Mouse (Mus musculus) forebrain, embryonic 16.5 days (tissue): ENCODE measurements at regions not wholly inside any gene's neighbourhood (a gene's known extent, or its start where the extent isn't known, plus 50 kb on each side); places are given as distances from the start of the nearest gene placed in this dataset.

Source experiments
- ATAC-seq: fragments of 200-750 bp; cut with Nextera tagmentation; 2 replicates; pipeline ENCODE4 v1.8.0; 2017; ENCODE audit warnings: mild to moderate bottlenecking, moderate library complexity
- H3K27ac ChIP-seq: fragments of 300-500 bp; sonication (generic); 2 replicates; pipeline ENCODE4 v1.5.1; 2014; ENCODE audit warnings: low read length, control low read depth
- H3K27me3 ChIP-seq: fragments of 300-500 bp; sonication (generic); replicated peaks from 2 replicates; pipeline ENCODE4 v1.6.1; 2014; ENCODE audit warnings: low read length; ENCODE audit not compliant: control insufficient read depth, insufficient read depth
- H3K36me3 ChIP-seq: fragments of 300-500 bp; sonication (generic); 2 replicates; pipeline ENCODE4 v1.6.1; 2014; ENCODE audit not compliant: control insufficient read depth, insufficient read depth
- H3K4me1 ChIP-seq: fragments of 300-500 bp; sonication (generic); replicated peaks from 2 replicates; pipeline ENCODE4 v1.6.1; 2014; ENCODE audit warnings: low read length; ENCODE audit not compliant: control insufficient read depth, insufficient read depth
- H3K4me2 ChIP-seq: fragments of 300-500 bp; sonication (generic); 2 replicates; pipeline ENCODE4 v1.6.1; 2014; ENCODE audit warnings: mild to moderate bottlenecking, low read length, control low read depth
- H3K4me3 ChIP-seq: fragments of 300-500 bp; sonication (generic); replicated peaks from 2 replicates; pipeline ENCODE4 v1.5.1; 2014; ENCODE audit warnings: mild to moderate bottlenecking, low read length, control low read depth
- H3K9ac ChIP-seq: fragments of 300-500 bp; sonication (generic); replicated peaks from 2 replicates; pipeline ENCODE4 v1.6.1; 2014; ENCODE audit warnings: low read depth, low read length, control low read depth
- H3K9me3 ChIP-seq: fragments of 300-500 bp; sonication (generic); 2 replicates; pipeline ENCODE4 v1.6.1; 2016; ENCODE audit warnings: low read length; ENCODE audit not compliant: control insufficient read depth
- WGBS: fragments of 180-500 bp; shearing (Covaris S2); extraction: QIAGEN DNeasy Blood & Tissue Kit; methylation state at CpG from one replicate; pipeline ENCODE4 v1.1.7; 2014; 5-methylcytosine and 5-hydroxymethylcytosine counted together

DNA sequence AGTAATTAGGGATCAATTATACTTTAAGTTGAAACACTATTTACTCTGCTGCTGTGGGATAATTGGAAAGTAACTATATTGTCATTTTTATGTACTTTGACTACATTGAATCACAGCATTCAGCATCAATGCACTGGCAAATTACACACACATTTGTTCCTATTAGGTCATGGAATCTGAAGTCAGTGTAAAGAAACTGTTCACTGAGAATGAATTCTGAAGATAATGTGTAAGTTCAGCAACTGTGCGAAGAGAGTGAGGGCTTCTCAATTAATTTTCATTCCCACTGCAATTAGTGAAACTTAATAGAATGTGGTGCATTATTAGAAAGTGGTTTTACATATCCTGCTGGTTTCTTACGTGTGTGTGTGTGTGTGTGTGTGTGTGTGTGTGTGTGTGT, 735.6 kb downstream of the Pdha2 start:
- WGBS, result 2% methylated on average over 2 of the region's 2 CpGs
- peak; percentile 61 for ATAC-seq
- H3K4me1 ChIP-seq, result no peaks in the 10 kb centered on the region
- no peaks in the 10 kb centered on the region for H3K36me3 ChIP-seq
- peaks cover 15% of the 10 kb centered on the region for H3K27me3 ChIP-seq
- no peak overlapping the region for H3K4me2 ChIP-seq
- H3K9me3 ChIP-seq, result no peaks in the 10 kb centered on the region
- H3K27ac ChIP-seq, result no peak overlapping the region
- H3K9ac ChIP-seq, result no peak overlapping the region
- H3K4me3 ChIP-seq, result no peak overlapping the region

DNA sequence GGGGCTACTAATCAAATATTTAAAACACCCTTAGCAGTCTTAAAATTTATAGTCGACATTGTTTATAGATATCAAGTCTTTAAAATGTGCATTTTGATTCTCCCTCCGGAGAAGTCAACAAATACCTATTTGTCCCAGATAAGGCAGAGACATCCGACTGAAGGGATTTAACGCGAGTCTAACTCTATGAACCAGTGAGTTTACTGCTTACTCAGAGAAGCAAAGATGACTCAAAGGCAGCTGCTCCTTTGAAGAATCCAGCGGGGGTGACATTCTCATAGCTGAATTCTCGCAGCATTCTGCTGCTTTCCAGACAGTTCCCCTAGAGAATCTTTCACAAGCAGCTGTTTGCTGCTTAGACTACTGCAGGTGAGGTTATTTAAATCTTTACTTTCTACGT, 759.6 kb downstream of the Pdha2 start:
- 71% methylated on average over 8 of the region's 8 CpGs for WGBS

DNA sequence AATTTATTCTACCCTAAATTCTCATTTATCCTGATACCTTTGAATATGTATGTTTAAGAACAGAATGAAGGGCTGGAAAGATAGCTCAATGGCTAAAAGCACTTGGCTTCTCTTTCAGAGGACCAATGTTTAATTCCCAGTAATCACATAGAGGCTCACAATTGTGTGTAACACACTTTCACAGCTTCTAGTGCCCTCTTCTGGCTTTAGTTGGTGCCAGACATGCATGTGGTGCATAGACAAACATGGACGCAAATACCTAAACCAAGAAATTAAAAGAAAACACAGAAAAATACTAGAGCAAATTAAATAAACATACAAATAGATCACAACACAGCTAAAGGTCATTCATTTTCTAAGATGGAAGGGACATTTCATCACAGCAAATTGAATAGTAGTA, 761.0 kb downstream of the Pdha2 start:
- no peak for ATAC-seq
- Histone ChIP-seq H3K27ac (no peak overlapping the region), H3K4me3 (no peak overlapping the region), H3K4me2 (no peak overlapping the region), H3K27me3 (no peaks in the 10 kb centered on the region), H3K4me1 (no peaks in the 10 kb centered on the region), H3K9ac (no peak overlapping the region), H3K9me3 (no peaks in the 10 kb centered on the region), H3K36me3 (no peaks in the 10 kb centered on the region)
- 100% methylated on average over 1 of the region's 1 CpGs for WGBS

More for the DNA sequence above, 759.6 kb downstream of the Pdha2 start:
- no peaks in the 10 kb centered on the region for H3K36me3 ChIP-seq
- H3K9ac ChIP-seq, result no peak overlapping the region
- H3K4me3 ChIP-seq, result no peak overlapping the region
- no peak for ATAC-seq
- no peaks in the 10 kb centered on the region for H3K27me3 ChIP-seq
- H3K9me3 ChIP-seq, result no peaks in the 10 kb centered on the region
- no peak overlapping the region for H3K4me2 ChIP-seq
- H3K4me1 ChIP-seq, result no peaks in the 10 kb centered on the region
- H3K27ac ChIP-seq, result no peak overlapping the region

DNA sequence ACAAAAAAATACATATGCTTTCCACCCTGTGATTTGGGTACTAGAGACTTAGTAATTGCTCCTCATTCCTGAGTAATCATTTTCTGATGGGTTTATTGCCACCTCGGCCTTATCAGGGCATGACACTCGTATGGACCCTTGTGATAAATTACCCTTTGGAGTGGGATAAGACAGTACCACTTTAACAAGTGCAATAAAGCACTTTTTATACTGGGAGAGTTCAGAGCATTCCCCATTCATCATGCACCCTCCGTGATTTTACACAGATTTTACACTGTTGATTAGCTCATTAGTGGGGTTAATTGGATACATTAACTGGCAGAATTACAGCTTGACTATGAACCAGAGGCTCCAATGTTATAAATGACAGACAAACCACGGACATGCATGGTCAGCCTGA, 802.9 kb downstream of the Pdha2 start:
- 25% methylated on average over 4 of the region's 4 CpGs for WGBS
- Histone ChIP-seq H3K9ac (no peak overlapping the region), H3K4me2 (no peak overlapping the region), H3K27ac (no peak overlapping the region), H3K27me3 (no peaks in the 10 kb centered on the region), H3K4me1 (no peaks in the 10 kb centered on the region), H3K4me3 (no peak overlapping the region), H3K36me3 (no peaks in the 10 kb centered on the region), H3K9me3 (no peaks in the 10 kb centered on the region)
- ATAC-seq, result no peak
